Mouse (Mus musculus) heart, adult 2 months (tissue): ENCODE results near the gene U2af1. TPM values are rescaled to one million over a fixed set of nuclear protein-coding genes. Genes with fewer than 3 reads are reported as not detected.

Experiments
- DNase-seq, 2 experiments: peaks; one replicate each; pipeline ENCODE4 v3.0.0; 2021
- H3K27ac ChIP-seq: fragments of 200-600 bp; 2 replicates; pipeline ENCODE4 v1.8.1; 2022
- H3K27me3 ChIP-seq: fragments of 200-500 bp; 2 replicates; pipeline ENCODE4 v1.6.1; 2012; ENCODE audit warnings: mild to moderate bottlenecking, low read length, inconsistent platforms, mixed read lengths; ENCODE audit not compliant: control insufficient read depth, insufficient read depth
- H3K36me3 ChIP-seq: fragments of 200-500 bp; 2 replicates; pipeline ENCODE4 v1.6.1; 2012; ENCODE audit warnings: low read length, inconsistent platforms; ENCODE audit not compliant: control insufficient read depth, insufficient read depth
- H3K4me1 ChIP-seq: fragments of 200-500 bp; 2 replicates; pipeline ENCODE4 v1.6.1; 2011; ENCODE audit warnings: low read length; ENCODE audit not compliant: control insufficient read depth, insufficient read depth
- H3K4me3 ChIP-seq: fragments of 200-600 bp; 2 replicates; pipeline ENCODE4 v1.8.1; 2022
- H3K79me2 ChIP-seq: fragments of 200-500 bp; replicated peaks from 2 replicates; pipeline ENCODE4 v1.6.1; 2012; ENCODE audit warnings: mild to moderate bottlenecking, inconsistent platforms, low read length, moderate library complexity, mixed read lengths; ENCODE audit not compliant: control insufficient read depth, insufficient read depth
- H3K9ac ChIP-seq: fragments of 200-500 bp; 2 replicates; pipeline ENCODE4 v1.6.1; 2012; ENCODE audit warnings: low read depth, mild to moderate bottlenecking, control low read depth, inconsistent platforms, low read length, mixed read lengths
- CTCF ChIP-seq: fragments of 200-600 bp; IDR thresholded peaks from 2 replicates; pipeline ENCODE4 v1.8.1; 2022; ENCODE audit warnings: antibody characterized with exemption, mild to moderate bottlenecking, moderate library complexity
- EP300 ChIP-seq: fragments of 200-500 bp; IDR thresholded peaks from 2 replicates; pipeline ENCODE4 v1.6.1; 2011; ENCODE audit warnings: low read depth, low read length, control low read depth; ENCODE audit not compliant: insufficient read depth
- POLR2A ChIP-seq: fragments of 200-500 bp; IDR thresholded peaks from 2 replicates; pipeline ENCODE4 v1.6.1; 2011; ENCODE audit warnings: mild to moderate bottlenecking, low read depth, low read length, control low read depth; ENCODE audit not compliant: insufficient read depth
- WGBS: fragments of 180-500 bp; shearing (Covaris S2); methylation state at CpG from one replicate; pipeline ENCODE4 v1.1.7; 2018; 5-methylcytosine and 5-hydroxymethylcytosine counted together
- intact Hi-C: fragments of 180-260 bp; cut with DNase I; formaldehyde crosslinking; loops from one replicate; pipeline ENCODE4 v1.15.1; 2025
- polyA plus RNA-seq: library from polyadenylated mRNA; depleted of rRNA; stranded (reverse); fragments of >200 nt; gene quantifications from 2 replicates; pipeline ENCODE4 v1.2.3, GENCODE M21; 2012
- total RNA-seq, 2 experiments: library from RNA; stranded (reverse); gene quantifications; 2 replicates each; pipeline ENCODE4 v1.2.3; 2021

The U2af1 gene
- total and polyA plus RNA-seq, 3 experiments: 32.6 to 72.5 (median 71.9) TPM

- intact Hi-C loops: no loop called here
- 87% methylated on average over 5 of the region's 5 CpGs for WGBS
Observed at GRCm38 (mm10) chr17:31646199-31647002, 12.3 kb downstream of the U2af1 start.

GRCm38 (mm10) chr17:31642913-31643312 is 15.8 kb downstream of the U2af1 start:
- no peak for DNase-seq
- Histone ChIP-seq H3K4me3 (no peak overlapping the region), H3K79me2 (no peaks in the 10 kb centered on the region), H3K9ac (no peak overlapping the region), H3K36me3 (no peaks in the 10 kb centered on the region), H3K27ac (no peak overlapping the region), H3K27me3 (no peaks in the 10 kb centered on the region), H3K4me1 (no peaks in the 10 kb centered on the region)
- TF ChIP-seq POLR2A (no peak), CTCF (no peak), EP300 (no peak)
- WGBS: 77% methylated on average over 4 of the region's 4 CpGs
- intact Hi-C loops: no loop called here

More at GRCm38 (mm10) chr17:31646199-31647002, 12.3 kb downstream of the U2af1 start:
- Histone ChIP-seq H3K27me3 (no peaks in the 10 kb centered on the region), H3K79me2 (no peaks in the 10 kb centered on the region), H3K9ac (no peak overlapping the region), H3K4me1 (no peaks in the 10 kb centered on the region), H3K4me3 (no peak overlapping the region), H3K36me3 (no peaks in the 10 kb centered on the region; the same call in 1 of the 2 replicates), H3K27ac (no peak overlapping the region)
- TF ChIP-seq EP300 (no peak), CTCF (no peak), POLR2A (no peak)
- no peak for DNase-seq

GRCm38 (mm10) chr17:31642331-31642730 is 16.4 kb downstream of the U2af1 start:
- no peaks in the 10 kb centered on the region; the same call in 1 of the 2 replicates for H3K4me1 ChIP-seq
- no peak overlapping the region for H3K4me3 ChIP-seq
- H3K9ac ChIP-seq: no peak overlapping the region
- DNase-seq: no peak
- TF ChIP-seq CTCF (no peak), EP300 (no peak), POLR2A (no peak)
- no peaks in the 10 kb centered on the region for H3K36me3 ChIP-seq
- H3K79me2 ChIP-seq: no peaks in the 10 kb centered on the region
- 56% methylated on average over 8 of the region's 8 CpGs for WGBS
- H3K27ac ChIP-seq: no peak overlapping the region
- H3K27me3 ChIP-seq: no peaks in the 10 kb centered on the region
- intact Hi-C loops: no loop called here

GRCm38 (mm10) chr17:31639651-31640050 is 19.0 kb downstream of the U2af1 start:
- no peak for DNase-seq
- no peaks in the 10 kb centered on the region for H3K27me3 ChIP-seq
- intact Hi-C loops: no loop called here
- H3K27ac ChIP-seq: no peak overlapping the region
- H3K4me1 ChIP-seq: no peaks in the 10 kb centered on the region; the same call in none of the 2 replicates
- no peaks in the 10 kb centered on the region for H3K36me3 ChIP-seq
- no peaks in the 10 kb centered on the region for H3K79me2 ChIP-seq
- H3K4me3 ChIP-seq: no peak overlapping the region
- TF ChIP-seq POLR2A (no peak), EP300 (no peak), CTCF (no peak)
- no peak overlapping the region for H3K9ac ChIP-seq
- 63% methylated on average over 4 of the region's 4 CpGs for WGBS

- no peak for TF ChIP-seq POLR2A
- no peak for TF ChIP-seq EP300
- Histone ChIP-seq H3K79me2 (no peaks in the 10 kb centered on the region), H3K27ac (peak overlapping the region; percentile 65), H3K4me1 (no peaks in the 10 kb centered on the region; the same call in none of the 2 replicates), H3K9ac (no peak overlapping the region), H3K4me3 (no peak overlapping the region), H3K27me3 (no peaks in the 10 kb centered on the region), H3K36me3 (no peaks in the 10 kb centered on the region)
- 45% methylated on average over 9 of the region's 9 CpGs for WGBS
- intact Hi-C loops: no loop called here
- peak; percentile 35 to 40 for DNase-seq
Observed at GRCm38 (mm10) chr17:31637866-31638570, 20.7 kb downstream of the U2af1 start.
